Mouse (Mus musculus) lung, embryonic 14.5 days (tissue): Measurements from ENCODE around the gene Dcst2. TPM values are rescaled to one million over a fixed set of nuclear protein-coding genes. Genes with fewer than 3 reads are reported as not detected.
A peak's percentile ranks its signal among the peaks of the same experiment; 100 is the strongest.

Experiments used
- ATAC-seq: fragments of 200-750 bp; cut with Nextera tagmentation; 2 replicates; pipeline ENCODE4 v1.8.0; 2017; ENCODE audit warnings: mild to moderate bottlenecking, moderate TSS enrichment, moderate library complexity; ENCODE audit not compliant: insufficient read depth
- DNase-seq: peaks from one replicate; pipeline ENCODE4 v3.0.0-alpha.2; 2015
- H3K27ac ChIP-seq: fragments of 300-500 bp; sonication (generic); 2 replicates; pipeline ENCODE4 v1.5.1; 2014; ENCODE audit warnings: low read depth, mild to moderate bottlenecking, moderate library complexity
- H3K27me3 ChIP-seq: fragments of 300-500 bp; sonication (generic); 2 replicates; pipeline ENCODE4 v1.6.1; 2014; ENCODE audit warnings: low read length, control low read depth; ENCODE audit not compliant: insufficient read depth
- H3K36me3 ChIP-seq: fragments of 300-500 bp; sonication (generic); 2 replicates; pipeline ENCODE4 v1.6.1; 2014; ENCODE audit warnings: control low read depth; ENCODE audit not compliant: insufficient read depth
- H3K4me1 ChIP-seq: fragments of 300-500 bp; sonication (generic); 2 replicates; pipeline ENCODE4 v1.6.1; 2014; ENCODE audit warnings: antibody characterized with exemption, control low read depth; ENCODE audit not compliant: insufficient read depth
- H3K4me2 ChIP-seq: fragments of 300-500 bp; sonication (generic); 2 replicates; pipeline ENCODE4 v1.6.1; 2014; ENCODE audit warnings: mild to moderate bottlenecking
- H3K4me3 ChIP-seq: fragments of 300-500 bp; sonication (generic); 2 replicates; pipeline ENCODE4 v1.5.1; 2014; ENCODE audit warnings: low read depth, low read length
- H3K9ac ChIP-seq: fragments of 300-500 bp; sonication (generic); 2 replicates; pipeline ENCODE4 v1.6.1; 2014
- H3K9me3 ChIP-seq: fragments of 300-500 bp; sonication (generic); 2 replicates; pipeline ENCODE4 v1.6.1; 2016; ENCODE audit warnings: low read depth, low read length, control low read depth
- CTCF ChIP-seq: IDR thresholded peaks from 2 replicates; pipeline ENCODE4 v1.5.1; 2016; ENCODE audit warnings: antibody characterized with exemption, low read depth
- WGBS: fragments of 180-500 bp; shearing (Covaris S2); extraction: QIAGEN DNeasy Blood & Tissue Kit; methylation state at CpG from one replicate; pipeline ENCODE4 v1.1.7; 2014; 5-methylcytosine and 5-hydroxymethylcytosine counted together
- polyA plus RNA-seq: library from polyadenylated mRNA; unstranded; fragments of >200 nt; fragmentation: Nextera tagmentation; extraction: Ambion mirVana; gene quantifications from 2 replicates; pipeline ENCODE4 v1.2.1, GENCODE M21; 2014

Gene Dcst2
- polyA plus RNA-seq, 1 experiment from 2014 or later, result 0.17 TPM

- no peaks in the 10 kb centered on the region for H3K9me3 ChIP-seq
- no peak for TF ChIP-seq CTCF
- H3K4me1 ChIP-seq, result 0 out of 2 replicates have a peak, but pooled peaks cover 6% of the 10 kb centered on the region
- no peak for DNase-seq
- ATAC-seq, result no peak
- no peak overlapping the region for H3K4me3 ChIP-seq
- no peak overlapping the region for H3K4me2 ChIP-seq
- WGBS, result 66% methylated on average over 13 of the region's 13 CpGs
- H3K27ac ChIP-seq, result no peak overlapping the region
- peaks cover 25% of the 10 kb centered on the region for H3K36me3 ChIP-seq
- H3K27me3 ChIP-seq, result no peaks in the 10 kb centered on the region; the same call in 1 of the 2 replicates
- no peak overlapping the region for H3K9ac ChIP-seq
Measured at GRCm38 (mm10) chr3:89331561-89331960, 30.2 kb upstream of the Dcst2 start.

- no peak for ATAC-seq
- WGBS, result 42% methylated on average over 10 of the region's 10 CpGs
Measured at GRCm38 (mm10) chr3:89332013-89332412, 29.8 kb upstream of the Dcst2 start.

GRCm38 (mm10) chr3:89332476-89332875, 29.3 kb upstream of the Dcst2 start:
- Histone ChIP-seq H3K4me3 (no peak overlapping the region), H3K9ac (no peak overlapping the region), H3K4me1 (0 out of 2 replicates have a peak, but pooled peaks cover 7% of the 10 kb centered on the region), H3K9me3 (no peaks in the 10 kb centered on the region), H3K36me3 (peaks cover 25% of the 10 kb centered on the region), H3K27ac (no peak overlapping the region), H3K27me3 (no peaks in the 10 kb centered on the region; the same call in 1 of the 2 replicates), H3K4me2 (no peak overlapping the region)
- 34% methylated on average over 12 of the region's 12 CpGs for WGBS
- ATAC-seq (0 out of 2 replicates have a peak, but pooled peaks have one; percentile 18), DNase-seq (no peak)
- no peak for TF ChIP-seq CTCF

More at GRCm38 (mm10) chr3:89332013-89332412, 29.8 kb upstream of the Dcst2 start:
- H3K27ac ChIP-seq, result no peak overlapping the region
- no peak for TF ChIP-seq CTCF
- no peak overlapping the region for H3K4me3 ChIP-seq
- H3K9me3 ChIP-seq, result no peaks in the 10 kb centered on the region
- no peak overlapping the region for H3K4me2 ChIP-seq
- H3K9ac ChIP-seq, result no peak overlapping the region
- peak; percentile 18 for DNase-seq
- H3K4me1 ChIP-seq, result 0 out of 2 replicates have a peak, but pooled peaks cover 7% of the 10 kb centered on the region
- H3K36me3 ChIP-seq, result peaks cover 25% of the 10 kb centered on the region
- no peaks in the 10 kb centered on the region; the same call in 1 of the 2 replicates for H3K27me3 ChIP-seq

GRCm38 (mm10) chr3:89333053-89333452, 28.7 kb upstream of the Dcst2 start:
- Histone ChIP-seq H3K36me3 (peaks cover 25% of the 10 kb centered on the region), H3K4me3 (no peak overlapping the region), H3K4me2 (no peak overlapping the region), H3K9me3 (no peaks in the 10 kb centered on the region), H3K4me1 (0 out of 2 replicates have a peak, but pooled peaks cover 7% of the 10 kb centered on the region), H3K9ac (no peak overlapping the region), H3K27ac (no peak overlapping the region), H3K27me3 (no peaks in the 10 kb centered on the region; the same call in 1 of the 2 replicates)
- TF ChIP-seq CTCF, result no peak
- ATAC-seq (no peak), DNase-seq (no peak)
- whole genome bisulfite sequencing, result 59% methylated on average over 11 of the region's 11 CpGs

GRCm38 (mm10) chr3:89336529-89336928, 25.2 kb upstream of the Dcst2 start:
- no peak for DNase-seq
- Histone ChIP-seq H3K4me3 (peak overlapping the region; percentile 88), H3K4me2 (peak overlapping the region; percentile 65), H3K36me3 (peaks cover 27% of the 10 kb centered on the region), H3K4me1 (0 out of 2 replicates have a peak, but pooled peaks cover 7% of the 10 kb centered on the region), H3K9me3 (no peaks in the 10 kb centered on the region), H3K27me3 (no peaks in the 10 kb centered on the region), H3K9ac (peak overlapping the region; percentile 95), H3K27ac (no peak overlapping the region)
- no peak for TF ChIP-seq CTCF
- 6% methylated on average over 6 of the region's 6 CpGs for WGBS
- no peak for ATAC-seq

GRCm38 (mm10) chr3:89337062-89337720, 24.6 kb upstream of the Dcst2 start:
- WGBS, result 2% methylated on average over 21 of the region's 21 CpGs
- Histone ChIP-seq H3K9ac (peak overlapping the region; percentile 95), H3K4me3 (peak overlapping the region; percentile 88), H3K36me3 (peaks cover 33% of the 10 kb centered on the region), H3K4me1 (0 out of 2 replicates have a peak, but pooled peaks cover 7% of the 10 kb centered on the region), H3K27ac (peak overlapping the region; percentile 91), H3K27me3 (no peaks in the 10 kb centered on the region), H3K9me3 (no peaks in the 10 kb centered on the region), H3K4me2 (peak overlapping the region; percentile 65)
- DNase-seq, result peak; percentile 36
- TF ChIP-seq CTCF, result no peak
- ATAC-seq, result no peak; the same call in 1 of the 2 replicates

GRCm38 (mm10) chr3:89337721-89338578, 23.8 kb upstream of the Dcst2 start, which contains the start of gene Efna4:
Efna4 (minus strand) TSS chr3:89338028.
- peak within 1 kb of the TSS; percentile 91 for H3K27ac ChIP-seq
- no peaks in the 10 kb centered on the region for H3K9me3 ChIP-seq
- H3K27me3 ChIP-seq, result no peaks in the 10 kb centered on the region
- DNase-seq, result peak; percentile 90
- peaks cover 34% of the 10 kb centered on the region for H3K36me3 ChIP-seq
- peak within 1 kb of the TSS; percentile 95 for H3K9ac ChIP-seq
- no peak for TF ChIP-seq CTCF
- H3K4me2 ChIP-seq, result peak within 1 kb of the TSS; percentile 65
- peak within 1 kb of the TSS; percentile 88 for H3K4me3 ChIP-seq
- under 1% methylated on average over 44 of the region's 44 CpGs for WGBS
- peak; percentile 85 for ATAC-seq
- 0 out of 2 replicates have a peak, but pooled peaks cover 7% of the 10 kb centered on the region for H3K4me1 ChIP-seq
